Mouse (Mus musculus): ENCODE results near the gene Prf1.

- no peak for TF ChIP-seq CEBPB (IDR thresholded peaks at IDR 0.05; ENCODE audit: low read depth)
- TF ChIP-seq CTCF (IDR thresholded peaks at IDR 0.05; ENCODE audit: control insufficient read depth, insufficient read depth, insufficient read length) = no peak
- no peak for TF ChIP-seq MYOG (IDR thresholded peaks at IDR 0.05; ENCODE audit: control insufficient read depth, extremely low read depth, insufficient read length)
- no peak for TF ChIP-seq USF1 (IDR thresholded peaks at IDR 0.05; ENCODE audit: low read depth)
- TF ChIP-seq MAX (IDR thresholded peaks at IDR 0.05) = no peak
- no peak for TF ChIP-seq FOSL1 (IDR thresholded peaks at IDR 0.05; ENCODE audit: insufficient read depth, low read length, poor library complexity, severe bottlenecking)
These were observed 8.4 kb downstream of the Prf1 start for GRCm38 (mm10) chr10:61305928-61306590.
